Mouse (Mus musculus) liver, embryonic 15.5 days (tissue): ENCODE measurements around the gene Tm9sf4. TPM values are rescaled to one million over a fixed set of nuclear protein-coding genes. Genes with fewer than 3 reads are reported as not detected.

ENCODE experiments used
- ATAC-seq: fragments of 200-750 bp; cut with Nextera tagmentation; 2 replicates; pipeline ENCODE4 v1.8.0; 2017; ENCODE audit warnings: moderate number of reproducible peaks, mild to moderate bottlenecking, moderate library complexity; ENCODE audit not compliant: insufficient read depth
- H3K27ac ChIP-seq: fragments of 300-500 bp; sonication (generic); replicated peaks from 2 replicates; pipeline ENCODE4 v1.5.1; 2015; ENCODE audit warnings: mild to moderate bottlenecking, inconsistent platforms
- H3K27me3 ChIP-seq: fragments of 300-500 bp; sonication (generic); 2 replicates; pipeline ENCODE4 v1.6.1; 2015; ENCODE audit warnings: mild to moderate bottlenecking, inconsistent platforms
- H3K36me3 ChIP-seq: fragments of 300-500 bp; sonication (generic); replicated peaks from 2 replicates; pipeline ENCODE4 v1.6.1; 2015; ENCODE audit warnings: moderate library complexity, mild to moderate bottlenecking, inconsistent platforms
- H3K4me1 ChIP-seq: fragments of 300-500 bp; sonication (generic); replicated peaks from 2 replicates; pipeline ENCODE4 v1.6.1; 2015; ENCODE audit warnings: inconsistent platforms
- H3K4me2 ChIP-seq: fragments of 300-500 bp; sonication (generic); 2 replicates; pipeline ENCODE4 v1.6.1; 2015; ENCODE audit warnings: moderate library complexity, mild to moderate bottlenecking, inconsistent platforms
- H3K4me3 ChIP-seq: fragments of 300-500 bp; sonication (generic); replicated peaks from 2 replicates; pipeline ENCODE4 v1.5.1; 2015; ENCODE audit warnings: mild to moderate bottlenecking, inconsistent platforms
- H3K9ac ChIP-seq: fragments of 300-500 bp; sonication (generic); 2 replicates; pipeline ENCODE4 v1.6.1; 2015; ENCODE audit warnings: moderate library complexity, mild to moderate bottlenecking, inconsistent platforms
- H3K9me3 ChIP-seq: fragments of 300-500 bp; sonication (generic); replicated peaks from 2 replicates; pipeline ENCODE4 v1.6.1; 2016; ENCODE audit warnings: inconsistent platforms
- WGBS: fragments of 180-500 bp; shearing (Covaris S2); methylation state at CpG from one replicate; pipeline ENCODE4 v1.1.7; 2015; ENCODE audit warnings: mixed read lengths; ENCODE audit not compliant: insufficient replicate concordance; 5-methylcytosine and 5-hydroxymethylcytosine counted together
- polyA plus RNA-seq: library from polyadenylated mRNA; unstranded; fragments of >200 nt; fragmentation: Nextera tagmentation; extraction: Ambion mirVana; gene quantifications from 2 replicates; pipeline ENCODE4 v1.2.1, GENCODE M21; 2015

Tm9sf4 gene
- polyA plus RNA-seq, 1 experiment from 2014 or later, result 29.6 TPM

DNA sequence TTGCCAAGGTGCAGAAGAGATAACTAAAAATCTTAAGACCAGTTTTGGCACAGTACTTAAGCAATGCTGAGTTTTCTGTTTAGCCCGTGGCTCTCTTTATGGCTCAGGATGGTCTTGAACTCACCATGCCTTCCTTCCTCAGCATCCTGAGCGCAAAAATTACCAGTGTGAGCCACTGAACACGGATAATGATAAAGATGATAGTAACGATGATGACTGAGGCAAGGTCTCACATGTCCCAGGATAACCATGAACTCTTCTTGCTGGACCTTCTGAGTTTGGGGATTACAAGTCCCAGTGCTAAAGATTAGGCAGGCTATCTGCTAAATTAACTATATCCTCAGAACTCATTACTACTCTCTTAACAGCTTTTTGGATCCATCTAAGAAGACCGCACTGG is 970 bp upstream of the Tm9sf4 start:
- Histone ChIP-seq H3K9ac (no peak overlapping the region), H3K36me3 (no peaks in the 10 kb centered on the region), H3K27me3 (0 out of 2 replicates have a peak, but pooled peaks cover 7% of the 10 kb centered on the region), H3K4me3 (no peak overlapping the region), H3K4me2 (no peak overlapping the region), H3K27ac (no peak overlapping the region), H3K4me1 (peaks cover 29% of the 10 kb centered on the region), H3K9me3 (no peaks in the 10 kb centered on the region)
- 66% methylated on average over 5 of the region's 5 CpGs for WGBS
- no peak for ATAC-seq

DNA sequence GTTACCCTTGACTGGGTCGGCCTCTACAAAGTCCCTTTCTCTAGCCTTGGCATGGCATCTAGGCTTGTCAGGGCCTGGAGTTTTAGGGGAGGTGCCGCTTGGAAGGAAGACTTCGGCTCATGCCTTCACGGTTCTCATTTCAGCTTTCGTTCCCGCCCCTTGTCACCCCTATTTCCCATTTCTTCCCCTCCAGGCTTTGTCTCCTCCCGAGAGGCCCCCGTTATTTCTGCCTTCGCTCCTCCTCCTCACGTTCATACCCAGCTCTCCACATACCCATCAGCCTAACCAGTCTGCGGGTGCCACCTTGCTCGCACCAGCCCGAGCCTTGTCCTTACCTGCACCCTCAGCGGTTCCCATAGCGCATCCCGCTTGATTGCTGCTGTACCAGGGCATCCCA is 579 bp downstream of the Tm9sf4 start:
- WGBS, result under 1% methylated on average over 16 of the region's 16 CpGs
- peak; percentile 56 for ATAC-seq

DNA sequence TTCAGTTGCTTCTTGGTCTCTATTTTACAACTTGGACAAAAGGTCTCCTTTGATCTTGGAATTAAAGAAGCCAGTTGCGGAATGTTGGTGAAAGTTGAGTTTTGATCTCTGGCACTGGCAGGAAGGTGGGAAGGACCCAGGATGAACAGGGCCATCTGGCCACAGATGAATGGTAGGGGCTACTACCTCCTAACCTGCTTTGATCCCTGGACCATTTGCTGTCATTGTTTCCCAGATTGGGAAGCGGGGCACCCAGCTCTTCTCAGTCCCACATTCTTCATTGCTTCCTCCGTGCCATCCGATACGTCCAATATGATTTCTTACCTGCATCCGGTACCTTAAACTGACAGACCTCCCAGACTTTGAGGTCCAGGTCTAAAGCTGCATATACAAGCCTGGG is 6.0 kb downstream of the Tm9sf4 start:
- H3K27ac ChIP-seq, result no peak overlapping the region
- ATAC-seq, result no peak
- 79% methylated on average over 6 of the region's 6 CpGs for WGBS

More for the DNA sequence above, 579 bp downstream of the Tm9sf4 start:
- H3K9me3 ChIP-seq, result no peaks in the 10 kb centered on the region
- peak overlapping the region; percentile 84 for H3K4me2 ChIP-seq
- H3K9ac ChIP-seq, result peak overlapping the region; percentile 76
- no peaks in the 10 kb centered on the region for H3K36me3 ChIP-seq
- peak overlapping the region; percentile 86 for H3K27ac ChIP-seq
- no peaks in the 10 kb centered on the region for H3K27me3 ChIP-seq
- H3K4me1 ChIP-seq, result peaks cover 34% of the 10 kb centered on the region
- H3K4me3 ChIP-seq, result peak overlapping the region; percentile 86

DNA sequence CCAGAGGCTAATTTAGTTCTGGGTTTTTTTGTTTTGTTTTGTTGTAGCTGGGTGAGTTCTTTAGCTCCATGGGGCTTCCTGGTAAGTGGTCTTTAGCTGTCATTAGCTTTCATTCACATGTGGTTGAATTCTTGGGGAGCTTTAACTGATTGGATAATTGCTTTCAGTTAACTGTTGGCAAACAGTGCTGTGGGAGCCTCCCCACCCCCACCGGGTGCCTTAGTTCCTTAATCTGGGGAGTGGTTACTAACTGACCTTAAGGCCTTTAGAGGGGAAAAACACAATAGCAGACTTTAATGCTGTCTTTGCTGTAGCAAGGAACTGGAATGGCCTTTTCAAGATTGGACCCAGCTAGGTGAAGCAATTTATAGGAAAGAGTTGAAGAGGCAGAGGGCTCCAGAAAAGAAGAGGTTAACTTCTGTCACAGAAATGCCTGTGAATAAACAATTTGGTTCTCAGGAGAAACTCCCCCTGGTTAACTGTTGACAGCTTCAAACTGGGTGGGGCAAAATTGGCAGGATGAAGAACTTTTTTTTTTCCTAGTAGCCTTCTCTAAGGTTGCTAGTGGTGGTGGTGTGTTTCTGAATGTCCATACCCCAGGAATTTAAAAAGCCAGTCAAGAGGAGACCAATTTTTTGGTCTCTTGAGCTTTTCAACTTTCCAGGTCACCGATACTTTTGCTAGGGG is 7.2 kb downstream of the Tm9sf4 start:
- no peak overlapping the region for H3K9ac ChIP-seq
- no peak for ATAC-seq
- no peaks in the 10 kb centered on the region for H3K36me3 ChIP-seq
- H3K27me3 ChIP-seq, result no peaks in the 10 kb centered on the region
- peak overlapping the region; percentile 68 for H3K27ac ChIP-seq
- no peaks in the 10 kb centered on the region for H3K9me3 ChIP-seq
- peaks cover 60% of the 10 kb centered on the region for H3K4me1 ChIP-seq
- no peak overlapping the region; the same call in 1 of the 2 replicates for H3K4me2 ChIP-seq
- no peak overlapping the region for H3K4me3 ChIP-seq
- 28% methylated on average over 2 of the region's 2 CpGs for WGBS

More for the DNA sequence above, 6.0 kb downstream of the Tm9sf4 start:
- Histone ChIP-seq H3K27me3 (no peaks in the 10 kb centered on the region), H3K9ac (no peak overlapping the region), H3K4me2 (no peak overlapping the region), H3K9me3 (no peaks in the 10 kb centered on the region), H3K4me3 (no peak overlapping the region), H3K4me1 (peaks cover 71% of the 10 kb centered on the region), H3K36me3 (no peaks in the 10 kb centered on the region)

DNA sequence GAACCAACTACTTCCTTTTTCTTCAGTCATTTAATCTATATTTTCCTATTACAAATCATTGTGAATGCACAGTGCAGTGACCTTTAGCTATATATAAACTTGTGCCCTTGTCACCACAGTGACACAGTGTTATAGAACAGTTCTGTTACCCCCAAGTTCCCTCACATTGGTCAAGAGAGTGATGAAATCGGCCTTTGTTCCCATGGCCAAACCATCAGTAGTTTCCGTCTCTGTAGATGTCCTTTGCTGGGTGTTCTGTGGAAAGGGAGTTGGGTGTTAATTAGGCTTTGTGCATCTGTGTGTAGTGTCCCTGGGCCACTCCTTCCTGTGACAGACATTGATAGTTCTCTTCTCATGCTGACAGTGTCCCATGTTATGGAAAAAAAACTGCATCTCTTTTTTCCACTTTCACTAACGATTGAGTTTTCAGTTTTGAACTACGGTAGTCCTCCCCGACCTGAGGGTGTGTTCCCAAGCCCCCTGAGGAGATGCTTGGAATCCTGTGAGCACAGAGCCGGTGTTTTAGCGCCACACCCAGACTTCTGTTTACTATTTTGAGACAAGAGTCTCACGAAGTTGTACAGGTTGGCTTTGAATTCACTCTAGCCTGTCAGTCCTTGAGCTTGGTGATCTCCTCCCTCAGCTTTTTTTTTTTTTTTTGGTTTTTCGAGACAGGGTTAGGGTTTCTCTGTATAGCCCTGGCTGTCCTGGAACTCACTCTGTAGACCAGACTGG is 9.6 kb downstream of the Tm9sf4 start:
- Histone ChIP-seq H3K27ac (peak overlapping the region; percentile 59), H3K9ac (no peak overlapping the region), H3K4me3 (no peak overlapping the region), H3K4me2 (no peak overlapping the region), H3K36me3 (no peaks in the 10 kb centered on the region), H3K9me3 (no peaks in the 10 kb centered on the region), H3K27me3 (no peaks in the 10 kb centered on the region), H3K4me1 (peaks cover 59% of the 10 kb centered on the region)
- peak; percentile 63 for ATAC-seq
- WGBS, result 71% methylated on average over 9 of the region's 9 CpGs

DNA sequence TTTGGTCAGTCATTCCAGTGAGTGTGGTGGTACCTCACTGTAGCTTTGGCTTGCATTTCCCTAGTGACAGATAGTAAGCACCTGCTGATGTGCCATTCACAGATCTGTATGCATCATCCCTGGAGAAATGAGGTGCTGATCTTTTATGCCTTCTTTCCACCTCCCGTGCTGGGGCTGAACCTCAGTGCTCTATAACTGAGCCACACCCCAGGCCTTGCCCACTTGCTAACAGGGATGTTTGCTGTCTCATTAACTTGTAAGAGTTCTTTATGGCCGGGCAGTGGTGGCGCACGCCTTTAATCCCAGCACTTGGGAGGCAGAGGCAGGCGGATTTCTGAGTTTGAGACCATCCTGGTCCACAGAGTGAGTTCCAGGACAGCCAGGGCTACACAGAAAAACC is 10.9 kb downstream of the Tm9sf4 start:
- H3K36me3 ChIP-seq, result no peaks in the 10 kb centered on the region
- no peak overlapping the region for H3K4me2 ChIP-seq
- no peak overlapping the region for H3K4me3 ChIP-seq
- no peak for ATAC-seq
- 0 out of 2 replicates have a peak overlapping the region, but pooled peaks have one; percentile 11 for H3K27ac ChIP-seq
- H3K9ac ChIP-seq, result no peak overlapping the region
- H3K27me3 ChIP-seq, result no peaks in the 10 kb centered on the region
- peaks cover 60% of the 10 kb centered on the region for H3K4me1 ChIP-seq
- WGBS, result 79% methylated on average over 5 of the region's 5 CpGs
- no peaks in the 10 kb centered on the region for H3K9me3 ChIP-seq

DNA sequence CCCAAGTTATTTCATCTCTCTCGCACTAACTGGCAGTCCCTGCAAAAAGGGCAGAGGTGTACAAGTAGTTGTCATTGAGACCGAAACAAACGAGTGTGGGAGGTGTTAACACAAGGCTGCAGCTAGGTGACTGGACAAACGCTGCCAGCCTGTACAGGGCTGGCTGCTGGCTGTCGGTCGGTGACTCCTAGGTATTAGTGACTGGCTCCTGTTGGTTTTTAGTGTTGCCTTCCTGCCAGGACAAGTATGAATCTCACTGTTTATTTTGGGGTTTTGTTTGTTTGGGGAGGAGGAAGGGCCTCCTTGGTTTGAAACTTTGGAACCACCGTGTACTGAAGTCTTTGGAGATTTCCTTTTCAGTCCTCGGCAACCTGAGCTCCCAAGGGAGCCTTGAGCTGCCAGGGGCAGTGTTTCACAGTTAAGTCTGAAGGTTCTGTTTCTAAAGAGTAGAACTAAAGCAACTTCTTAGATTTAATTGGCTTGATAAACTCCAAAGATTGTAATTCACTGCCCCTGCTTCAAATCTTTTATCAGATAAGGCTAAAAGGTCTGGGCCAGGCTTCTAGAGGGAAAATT is 15.0 kb downstream of the Tm9sf4 start:
- Histone ChIP-seq H3K27ac (no peak overlapping the region), H3K27me3 (no peaks in the 10 kb centered on the region), H3K9ac (no peak overlapping the region), H3K9me3 (no peaks in the 10 kb centered on the region), H3K4me1 (peaks cover 32% of the 10 kb centered on the region), H3K4me3 (no peak overlapping the region), H3K36me3 (peaks cover 18% of the 10 kb centered on the region), H3K4me2 (no peak overlapping the region)
- 73% methylated on average over 8 of the region's 8 CpGs for WGBS
- ATAC-seq, result no peak

DNA sequence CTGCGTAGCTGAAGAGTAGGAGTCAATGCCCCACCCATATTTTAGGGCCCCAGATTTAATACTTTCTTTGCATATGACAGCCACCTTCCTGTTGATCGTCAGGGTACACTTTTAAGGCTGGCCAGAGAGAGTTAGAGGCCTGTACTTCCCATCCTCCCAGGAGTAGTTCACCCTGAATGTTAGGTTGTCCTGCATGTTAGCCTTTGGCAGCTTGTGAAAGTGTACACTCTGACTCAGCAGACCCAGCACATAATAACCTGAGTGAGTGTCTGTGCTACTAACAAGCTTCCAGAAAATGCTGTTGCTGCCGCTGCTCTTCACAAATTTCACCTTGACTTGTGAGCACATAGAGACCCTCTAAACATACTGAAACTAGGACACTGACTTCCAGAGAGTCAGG is 16.1 kb downstream of the Tm9sf4 start:
- Histone ChIP-seq H3K27ac (no peak overlapping the region), H3K36me3 (peaks cover 27% of the 10 kb centered on the region), H3K27me3 (no peaks in the 10 kb centered on the region), H3K4me3 (no peak overlapping the region), H3K9ac (no peak overlapping the region), H3K9me3 (no peaks in the 10 kb centered on the region), H3K4me1 (peaks cover 23% of the 10 kb centered on the region), H3K4me2 (no peak overlapping the region)
- 74% methylated on average over 3 of the region's 3 CpGs for WGBS
- ATAC-seq, result no peak

DNA sequence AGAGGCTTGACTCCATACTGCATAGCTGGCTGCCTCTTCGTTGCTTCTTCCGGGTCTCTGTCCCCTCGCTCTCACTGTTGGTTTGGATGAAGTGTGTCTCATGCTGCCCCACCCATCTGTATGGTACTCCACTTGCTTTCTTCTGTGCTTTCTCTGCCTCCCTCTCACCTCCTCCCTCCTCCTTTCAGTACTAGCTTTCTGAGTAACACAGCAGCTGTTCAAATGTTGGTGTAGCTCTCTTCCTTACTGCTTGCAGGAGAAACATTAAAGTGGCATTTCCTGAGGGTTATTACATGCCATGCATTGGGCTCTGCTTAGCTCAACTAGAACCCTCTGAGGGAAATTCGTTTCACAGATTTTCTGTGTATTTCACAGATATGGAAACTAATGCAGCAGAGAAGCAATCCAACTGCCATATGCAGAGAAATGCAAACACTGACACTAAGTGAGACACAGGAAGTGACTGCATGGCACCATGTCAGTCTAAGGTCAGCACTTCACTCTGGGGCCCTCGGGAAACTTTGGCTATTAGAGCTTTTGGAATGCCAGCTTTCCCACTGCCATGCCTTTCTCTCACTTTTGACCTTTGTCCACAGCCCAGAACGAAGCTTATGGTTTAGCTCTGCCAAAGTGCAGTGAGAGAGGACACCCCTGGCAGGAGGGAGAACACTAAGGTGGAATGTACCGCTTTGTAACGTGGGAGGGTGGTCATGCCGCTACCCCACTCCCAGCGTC is 18.2 kb downstream of the Tm9sf4 start:
- Histone ChIP-seq H3K4me3 (no peak overlapping the region), H3K9me3 (no peaks in the 10 kb centered on the region), H3K27me3 (no peaks in the 10 kb centered on the region), H3K4me2 (no peak overlapping the region), H3K4me1 (peaks cover 23% of the 10 kb centered on the region), H3K9ac (no peak overlapping the region), H3K36me3 (peaks cover 47% of the 10 kb centered on the region), H3K27ac (no peak overlapping the region)
- ATAC-seq, result no peak
- WGBS, result 78% methylated on average over 10 of the region's 10 CpGs

DNA sequence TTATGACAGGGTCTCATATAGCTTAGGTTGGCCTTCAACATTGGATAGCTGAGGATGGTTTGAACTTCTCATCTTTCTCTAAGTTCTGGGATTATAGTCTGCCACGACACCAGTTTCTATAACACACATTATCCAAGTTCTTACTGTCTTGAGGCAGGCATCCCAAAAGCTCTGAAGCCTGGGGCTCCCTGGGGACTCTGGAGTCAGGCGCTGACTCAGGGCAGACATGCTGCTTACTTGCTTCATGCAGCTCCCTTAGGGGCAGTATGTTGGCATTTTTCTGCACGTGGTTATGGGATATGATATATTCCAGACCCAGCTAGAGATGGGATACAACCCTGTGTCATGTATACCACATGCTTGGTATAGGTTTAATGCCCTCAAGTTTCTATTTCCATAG is 18.9 kb downstream of the Tm9sf4 start:
- no peak overlapping the region for H3K4me2 ChIP-seq
- no peak overlapping the region for H3K9ac ChIP-seq
- WGBS, result 78% methylated on average over 3 of the region's 3 CpGs
- H3K4me3 ChIP-seq, result no peak overlapping the region
- peaks cover 16% of the 10 kb centered on the region for H3K4me1 ChIP-seq
- H3K36me3 ChIP-seq, result peaks cover 54% of the 10 kb centered on the region
- no peak for ATAC-seq
- no peaks in the 10 kb centered on the region for H3K9me3 ChIP-seq
- H3K27ac ChIP-seq, result no peak overlapping the region
- H3K27me3 ChIP-seq, result no peaks in the 10 kb centered on the region

DNA sequence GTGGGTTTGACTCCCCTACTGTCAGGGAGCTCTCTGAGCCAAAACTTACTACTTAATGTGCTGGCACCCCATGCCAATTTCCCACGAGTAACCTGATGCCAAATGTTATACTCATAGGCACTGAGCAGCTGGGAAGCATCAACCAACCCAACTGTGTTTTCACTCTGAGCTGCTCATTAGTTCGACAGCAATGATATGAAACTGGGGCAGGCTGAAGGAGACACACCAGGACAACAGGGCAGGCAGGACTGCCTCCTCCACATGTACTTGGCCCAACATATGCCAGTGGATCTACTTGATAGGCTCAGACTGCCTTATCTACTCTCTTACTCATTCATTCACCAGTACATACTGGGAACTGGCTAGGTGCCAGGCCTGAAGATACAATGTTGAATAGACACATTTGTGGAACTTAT is 25.1 kb downstream of the Tm9sf4 start:
- H3K27ac ChIP-seq, result no peak overlapping the region
- H3K4me3 ChIP-seq, result no peak overlapping the region
- H3K27me3 ChIP-seq, result no peaks in the 10 kb centered on the region
- no peak overlapping the region for H3K9ac ChIP-seq
- peaks cover 92% of the 10 kb centered on the region for H3K36me3 ChIP-seq
- ATAC-seq, result no peak
- no peaks in the 10 kb centered on the region for H3K9me3 ChIP-seq
- WGBS, result 47% methylated on average over 2 of the region's 2 CpGs
- no peak overlapping the region for H3K4me2 ChIP-seq
- peaks cover 8% of the 10 kb centered on the region for H3K4me1 ChIP-seq
